Mouse (Mus musculus) mouse embryonic stem cell (cell line): Measurements from ENCODE around the gene Abcb1a.

Source experiments
- in situ Hi-C, 2 experiments: fragments of 300-500 bp; cut with MboI; formaldehyde crosslinking; loops; 1 replicate in 1 of 2; 3 replicates in 1 of 2; pipeline ENCODE4 v1.14.3; 2019 to 2020; ENCODE audit warnings: low sequenced_read_pairs in 2 of 2, low pct_unique_long_range_greater_than_20kb in 1 of 2, mixed read lengths in 1 of 2; ENCODE audit not compliant: unreplicated experiment in 1 of 2

Gene Abcb1a

DNA sequence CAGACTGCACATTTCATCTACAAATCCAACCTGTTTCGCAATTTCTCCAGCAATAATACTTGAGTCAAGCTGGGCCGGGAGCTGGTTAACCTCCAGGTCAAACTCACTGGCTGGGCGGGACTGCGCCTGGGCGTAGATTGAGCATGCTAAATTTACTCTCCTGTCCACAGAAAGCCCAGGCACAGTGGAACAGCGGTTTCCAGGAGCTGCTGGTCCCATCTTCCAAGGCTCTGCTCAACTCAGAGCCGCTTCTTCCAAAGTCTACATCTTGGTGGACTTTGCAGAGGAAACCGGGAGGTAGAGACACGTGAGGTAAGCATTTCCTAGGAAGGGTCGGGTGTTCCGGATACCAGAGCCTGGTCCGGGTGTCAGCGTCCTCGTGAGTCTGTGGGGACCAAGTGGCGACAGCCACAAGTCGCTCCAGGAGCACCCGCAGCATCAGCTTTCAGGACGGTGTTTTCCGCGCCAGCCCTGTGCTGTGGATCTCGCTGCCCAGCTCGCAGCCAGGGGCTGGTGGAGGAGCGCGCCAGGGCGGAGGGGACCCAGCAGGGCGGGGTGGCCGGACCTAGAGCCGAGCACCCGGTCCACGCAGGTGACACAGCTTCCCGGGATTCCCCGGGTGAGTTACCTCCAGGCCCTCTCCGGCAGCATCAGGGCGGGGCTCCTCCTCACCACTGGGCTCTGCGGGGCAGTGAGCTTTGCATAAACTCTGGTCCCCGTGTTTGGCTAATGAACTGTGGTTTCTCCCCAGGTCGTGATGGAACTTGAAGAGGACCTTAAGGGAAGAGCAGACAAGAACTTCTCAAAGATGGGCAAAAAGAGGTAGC lies at the start of gene Abcb1a:
Gene Abcb1a (plus strand): TSS at position 167 of the 827 bp plus-strand sequence.
- in situ Hi-C loops, result no loop called here

- in situ Hi-C loops, result no loop called here
Measured at GRCm38 (mm10) chr5:8622071-8622595, 37.7 kb upstream of the Abcb1a start.

DNA sequence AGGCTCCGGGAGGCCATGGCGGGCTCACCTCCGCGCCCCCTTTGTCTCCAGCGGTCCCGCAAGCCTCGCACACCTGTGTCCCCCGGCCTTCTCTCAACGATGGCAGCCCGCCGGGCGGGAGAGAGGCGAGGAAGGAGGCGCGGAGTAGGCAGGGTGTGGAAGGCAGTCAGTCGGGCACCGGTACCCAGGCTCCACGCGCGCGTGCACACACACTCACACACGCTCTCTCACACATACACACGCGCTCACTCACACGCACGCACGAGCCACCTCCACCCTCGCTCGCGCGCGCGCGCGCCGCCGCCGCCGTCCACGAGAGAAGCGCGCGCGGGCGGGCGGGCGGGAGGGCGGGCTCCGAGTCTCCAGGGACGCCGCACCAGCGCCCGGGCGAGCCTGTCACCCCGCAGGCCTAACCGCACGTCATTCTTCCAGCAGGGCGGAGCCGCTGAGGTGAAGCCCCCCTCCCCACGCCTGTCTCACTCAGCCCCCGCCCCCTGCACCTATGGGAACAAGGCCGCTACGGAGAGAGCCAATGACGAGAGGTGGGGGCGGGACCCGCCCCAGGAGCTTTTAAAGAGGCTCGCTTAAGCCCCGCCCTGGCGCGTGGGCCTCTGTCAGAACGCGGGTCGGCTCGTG lies 37.2 kb upstream of the Abcb1a start, which contains the start of gene Rundc3b:
Gene Rundc3b (minus strand): TSS at position 357 of the 636 bp plus-strand sequence.
- in situ Hi-C loops, result no loop called here

GRCm38 (mm10) chr5:8632901-8633300 lies 27.0 kb upstream of the Abcb1a start:
- in situ Hi-C loops, result no loop called here

- in situ Hi-C loops, result no loop called here
Measured at GRCm38 (mm10) chr5:8634489-8634975, 25.3 kb upstream of the Abcb1a start.

- in situ Hi-C loops, result no loop called here
Measured at GRCm38 (mm10) chr5:8648300-8648699, 11.6 kb upstream of the Abcb1a start.

DNA sequence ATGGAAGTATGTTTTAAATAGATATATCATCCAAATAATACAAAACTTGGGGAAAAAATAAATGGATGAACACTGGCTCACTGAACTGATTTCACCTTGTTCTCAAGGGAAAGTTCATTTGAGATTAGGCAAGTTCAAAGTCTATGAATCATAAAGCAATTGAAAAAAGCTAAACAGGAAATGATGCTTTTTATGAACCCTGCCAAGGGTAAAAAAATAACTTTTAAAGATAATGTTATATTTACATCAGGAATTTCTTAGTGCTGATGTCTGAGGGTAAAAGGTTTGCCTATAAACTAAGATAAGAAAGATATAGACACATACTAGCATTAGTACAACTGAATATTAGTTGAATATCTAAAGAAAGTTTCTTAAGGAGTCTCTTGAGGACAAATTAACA lies 11.1 kb upstream of the Abcb1a start:
- in situ Hi-C loops, result no loop called here

DNA sequence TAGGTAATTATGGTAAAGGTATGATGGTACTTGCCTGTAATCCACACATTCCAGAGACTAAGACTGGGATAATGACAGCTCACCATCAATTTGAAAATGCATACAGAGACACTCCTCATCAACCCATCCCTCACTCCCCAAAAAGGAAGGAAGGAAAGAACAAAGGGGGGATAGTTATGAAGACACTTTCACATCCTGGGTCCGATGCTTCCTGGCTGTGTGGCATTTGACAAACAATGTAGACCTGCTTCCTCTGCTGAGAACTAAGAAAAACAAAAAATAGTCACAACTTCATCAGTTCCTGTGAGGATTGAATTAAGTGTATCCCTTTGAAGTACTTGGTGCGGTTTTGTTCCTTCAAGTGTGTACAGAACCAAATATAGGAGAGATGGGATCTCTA lies 7.8 kb upstream of the Abcb1a start:
- in situ Hi-C loops, result no loop called here

GRCm38 (mm10) chr5:8660738-8661151 lies 868 bp downstream of the Abcb1a start:
- in situ Hi-C loops, result no loop called here

GRCm38 (mm10) chr5:8664678-8665077 lies 4.8 kb downstream of the Abcb1a start:
- in situ Hi-C loops, result no loop called here

GRCm38 (mm10) chr5:8667758-8668474 lies 8.0 kb downstream of the Abcb1a start:
- in situ Hi-C loops, result no loop called here

GRCm38 (mm10) chr5:8669606-8670005 lies 9.7 kb downstream of the Abcb1a start:
- in situ Hi-C loops, result no loop called here

- in situ Hi-C loops, result no loop called here
Measured at GRCm38 (mm10) chr5:8675262-8675951, 15.5 kb downstream of the Abcb1a start.

DNA sequence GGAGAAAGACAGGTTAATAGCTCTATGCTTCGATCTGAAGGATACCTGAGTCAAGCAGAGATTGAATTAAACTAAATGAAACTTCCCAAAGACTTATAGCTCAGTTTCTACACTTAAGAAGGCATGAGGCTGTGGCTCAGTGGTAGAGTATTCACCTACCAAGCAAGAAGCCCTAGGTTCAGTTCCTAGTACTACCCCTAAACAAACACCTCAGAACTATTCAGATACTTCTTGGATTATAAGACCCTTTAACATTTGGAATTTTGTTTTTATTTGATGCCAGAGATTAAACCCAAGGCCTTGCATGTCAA lies 16.0 kb downstream of the Abcb1a start:
- in situ Hi-C loops, result no loop called here

GRCm38 (mm10) chr5:8681166-8681565 lies 21.3 kb downstream of the Abcb1a start:
- in situ Hi-C loops, result no loop called here

- in situ Hi-C loops, result no loop called here
Measured at GRCm38 (mm10) chr5:8683686-8684085, 23.8 kb downstream of the Abcb1a start.

GRCm38 (mm10) chr5:8686071-8686470 lies 26.2 kb downstream of the Abcb1a start:
- in situ Hi-C loops, result no loop called here

DNA sequence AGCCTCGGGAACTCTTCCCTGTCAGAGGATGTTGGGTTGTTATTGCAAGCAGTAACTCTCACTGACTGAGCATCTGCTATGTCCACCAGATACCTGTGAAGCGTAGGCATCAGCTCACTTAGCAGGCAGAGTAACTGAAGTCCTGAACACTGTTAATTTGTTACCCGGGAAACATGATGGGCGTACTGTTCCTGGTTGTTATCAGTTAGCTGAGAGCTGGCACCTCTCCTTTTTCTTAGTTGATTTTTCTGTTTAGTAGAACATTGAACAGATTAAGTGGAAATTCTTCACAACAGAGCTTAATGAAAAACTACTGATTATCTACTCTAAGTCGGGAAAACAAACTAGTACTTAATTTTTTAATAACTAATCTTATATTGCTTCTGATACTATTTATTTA lies 27.7 kb downstream of the Abcb1a start:
- in situ Hi-C loops, result no loop called here

- in situ Hi-C loops, result no loop called here
Measured at GRCm38 (mm10) chr5:8716061-8716460, 56.2 kb downstream of the Abcb1a start.
